Comparison of ENCODE assay signal across 19 mouse cellular contexts in genomic region chr6:86697903-86698302, GRCm38 (mm10).
"Had no signal": no experiment of that assay in that cellular context is flagged by ENCODE, and none has a peak within 500 bp of the region (broad histone marks: within the 10 kb centered on the region; RNA-seq: fewer than 3 reads in every experiment).

No protein-coding gene starts in this region.

- ATAC-seq: hindbrain, postnatal 0 days; inflammation-experienced regulatory T-cells, adult 6 months had no signal

- H3K27me3 ChIP-seq: kidney, embryonic 15.5 days; limb, embryonic 13.5 days; liver, embryonic 13.5 days; stomach, embryonic 15.5 days had no signal

- H3K4me3 ChIP-seq: kidney, embryonic 15.5 days; limb, embryonic 10.5 days; limb, embryonic 13.5 days; liver, embryonic 13.5 days; stomach, embryonic 15.5 days had no signal

- H3K9me3 ChIP-seq: kidney, embryonic 15.5 days; limb, embryonic 10.5 days; limb, embryonic 13.5 days; liver, embryonic 13.5 days; stomach, embryonic 15.5 days had no signal

- H3K27ac ChIP-seq: hindbrain, postnatal 0 days; kidney, embryonic 15.5 days; limb, embryonic 10.5 days; limb, embryonic 13.5 days; liver, embryonic 13.5 days; stomach, embryonic 15.5 days had no signal

- DNase-seq: kidney, adult 11 months; kidney, adult 8-10 months; kidney, postnatal 10 days; kidney, postnatal 36 days; liver, embryonic 13.5 days; lung, adult 2 months; lung, postnatal 14 days; lung, postnatal 4 days; midbrain, embryonic 14.5 days; right cerebral cortex, adult 18-20 months; right cerebral cortex, postnatal 14 days; right cerebral cortex, postnatal 4 days had no signal

- H3K9ac ChIP-seq: kidney, embryonic 15.5 days; limb, embryonic 13.5 days; liver, embryonic 13.5 days; stomach, embryonic 15.5 days had no signal

- H3K4me2 ChIP-seq: kidney, embryonic 15.5 days; limb, embryonic 13.5 days; liver, embryonic 13.5 days; midbrain, embryonic 11.5 days; stomach, embryonic 15.5 days had no signal

- H3K4me1 ChIP-seq: kidney, embryonic 15.5 days; limb, embryonic 10.5 days; limb, embryonic 13.5 days; stomach, embryonic 15.5 days had no signal
